ENCODE assay signal across 8 mouse cellular contexts in the genomic region with DNA sequence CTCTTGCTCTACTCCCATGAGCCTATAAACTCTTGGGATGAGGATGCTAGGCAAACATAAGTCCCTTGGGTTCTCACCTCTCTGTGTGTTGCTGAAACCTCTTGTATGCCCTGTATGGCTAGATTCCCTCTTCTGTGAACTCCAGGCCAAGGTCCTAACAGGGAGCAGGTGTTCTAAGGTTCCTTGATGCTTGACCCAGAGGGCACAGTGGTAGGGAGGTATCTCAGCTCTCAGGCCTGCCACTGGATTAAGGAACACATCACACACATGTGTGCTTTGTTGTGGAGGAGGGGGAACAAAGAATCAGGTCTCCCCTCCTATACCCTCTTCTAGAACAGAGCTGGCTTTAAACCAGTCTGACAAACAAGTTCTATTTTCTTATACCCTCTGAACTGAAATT. TPM values are rescaled to one million over a fixed set of nuclear protein-coding genes. Genes with fewer than 3 reads are reported as not detected.
DNase-seq lines count a peak whose midpoint lies in the region; ATAC-seq lines count a peak whose summit lies in the region.

A gene (minus strand): TSS at position 101 of the 400 bp plus-strand sequence.

- H3K9ac ChIP-seq in lung, embryonic 16.5 days (ENCODE audit: low read length), result no peak within 1 kb of the TSS
- H3K9ac ChIP-seq in embryonic facial prominence, embryonic 12.5 days, result no peak within 1 kb of the TSS
- no peak within 1 kb of the TSS for H3K9ac ChIP-seq in hindbrain, embryonic 11.5 days (ENCODE audit: low read depth, low read length)

- no peak within 1 kb of the TSS for H3K4me2 ChIP-seq in lung, embryonic 16.5 days (ENCODE audit: low read depth, low read length)
- no peak within 1 kb of the TSS for H3K4me2 ChIP-seq in embryonic facial prominence, embryonic 12.5 days (replicated peaks)
- no peak within 1 kb of the TSS for H3K4me2 ChIP-seq in hindbrain, embryonic 11.5 days (replicated peaks; ENCODE audit: low read depth, low read length)

- no peak within 1 kb of the TSS for H3K27ac ChIP-seq in lung, embryonic 16.5 days (ENCODE audit: low read length)
- H3K27ac ChIP-seq in embryonic facial prominence, embryonic 12.5 days, result no peak within 1 kb of the TSS
- H3K27ac ChIP-seq in hindbrain, embryonic 11.5 days (ENCODE audit: low read depth, low read length), result no peak within 1 kb of the TSS
- no peak within 1 kb of the TSS for H3K27ac ChIP-seq in midbrain, embryonic 10.5 days (replicated peaks)

- no peak within 1 kb of the TSS for H3K4me3 ChIP-seq in lung, embryonic 16.5 days (ENCODE audit: low read length)
- H3K4me3 ChIP-seq in embryonic facial prominence, embryonic 12.5 days, result no peak within 1 kb of the TSS
- no peak within 1 kb of the TSS for H3K4me3 ChIP-seq in hindbrain, embryonic 11.5 days (ENCODE audit: low read depth, low read length)
- no peak within 1 kb of the TSS for H3K4me3 ChIP-seq in midbrain, embryonic 10.5 days

- no peak for DNase-seq in lung, postnatal 25 days (ENCODE audit: low spot score)
- DNase-seq in hindbrain, embryonic 11.5 days (ENCODE audit: low spot score), result no peak
- DNase-seq in midbrain, embryonic 10.5 days (ENCODE audit: low spot score), result no peak
- DNase-seq in urinary bladder, postnatal 14 days (ENCODE audit: low spot score), result no peak
- no peak for DNase-seq in kidney, postnatal 4 days
- DNase-seq in right cerebral cortex, postnatal 25 days, result no peak

- H3K27me3 ChIP-seq in lung, embryonic 16.5 days (ENCODE audit: control insufficient read depth, insufficient read depth, low read depth, low read length), result no peaks in the 10 kb centered on the region
- no peaks in the 10 kb centered on the region for H3K27me3 ChIP-seq in embryonic facial prominence, embryonic 12.5 days
- no peaks in the 10 kb centered on the region for H3K27me3 ChIP-seq in hindbrain, embryonic 11.5 days (ENCODE audit: control insufficient read depth, insufficient read depth, low read length)
- no peaks in the 10 kb centered on the region for H3K27me3 ChIP-seq in midbrain, embryonic 10.5 days (ENCODE audit: low read depth, poor library complexity, severe bottlenecking)

- H3K4me1 ChIP-seq in lung, embryonic 16.5 days (replicated peaks; ENCODE audit: control insufficient read depth, insufficient read depth, low read length), result peaks cover 11% of the 10 kb centered on the region
- peaks cover 15% of the 10 kb centered on the region for H3K4me1 ChIP-seq in embryonic facial prominence, embryonic 12.5 days
- H3K4me1 ChIP-seq in hindbrain, embryonic 11.5 days (replicated peaks; ENCODE audit: control insufficient read depth, insufficient read depth, low read length), result peaks cover 4% of the 10 kb centered on the region; the same call in 1 of the 2 replicates
- peaks cover 25% of the 10 kb centered on the region for H3K4me1 ChIP-seq in midbrain, embryonic 10.5 days

- H3K36me3 ChIP-seq in lung, embryonic 16.5 days (ENCODE audit: control insufficient read depth, insufficient read depth, low read length), result no peaks in the 10 kb centered on the region
- no peaks in the 10 kb centered on the region for H3K36me3 ChIP-seq in embryonic facial prominence, embryonic 12.5 days
- no peaks in the 10 kb centered on the region for H3K36me3 ChIP-seq in hindbrain, embryonic 11.5 days (ENCODE audit: control insufficient read depth, insufficient read depth, low read length)
- no peaks in the 10 kb centered on the region for H3K36me3 ChIP-seq in midbrain, embryonic 10.5 days

- H3K9me3 ChIP-seq in lung, embryonic 16.5 days (ENCODE audit: control insufficient read depth, low read length), result no peaks in the 10 kb centered on the region
- no peaks in the 10 kb centered on the region for H3K9me3 ChIP-seq in embryonic facial prominence, embryonic 12.5 days
- H3K9me3 ChIP-seq in hindbrain, embryonic 11.5 days (ENCODE audit: control insufficient read depth, low read length), result no peaks in the 10 kb centered on the region
- H3K9me3 ChIP-seq in midbrain, embryonic 10.5 days (replicated peaks), result no peaks in the 10 kb centered on the region

- no peak for ATAC-seq in lung, embryonic 16.5 days (ENCODE audit: low read depth)
- ATAC-seq in embryonic facial prominence, embryonic 12.5 days (ENCODE audit: insufficient number of reproducible peaks, insufficient read depth, low FRiP score, low TSS enrichment), result no peak
- ATAC-seq in hindbrain, embryonic 11.5 days (ENCODE audit: low FRiP score), result no peak

RNA-seq across cellular contexts. Expression of the gene that starts here (rescaled TPM):
- polyA plus RNA-seq in lung, embryonic 16.5 days (2015; fragmentation: Nextera tagmentation; extraction: Ambion mirVana), result 66.9 and 72.1 TPM in 2 replicates
- 69.9 and 70.3 TPM in 2 replicates for polyA plus RNA-seq in embryonic facial prominence, embryonic 12.5 days (2016; fragmentation: Nextera tagmentation; extraction: Ambion mirVana)
- polyA plus RNA-seq in hindbrain, embryonic 11.5 days (2014; fragmentation: Nextera tagmentation; extraction: Ambion mirVana), result 61.8 and 71.9 TPM in 2 replicates
- polyA plus RNA-seq in midbrain, embryonic 10.5 days (2016; fragmentation: Nextera tagmentation; extraction: Ambion mirVana), result 63.9 and 81.5 TPM in 2 replicates
